Mouse (Mus musculus) monocyte, adult 5-6 weeks (primary cell): ENCODE results near the gene Ung. TPM values are rescaled to one million over a fixed set of nuclear protein-coding genes. Genes with fewer than 3 reads are reported as not detected.

ENCODE experiments used
- ATAC-seq: fragments of 153-309, 156-312 bp; replicated peaks from 2 replicates; pipeline ENCODE4 v1.8.0; 2017; ENCODE audit warnings: mild to moderate bottlenecking; ENCODE audit not compliant: low TSS enrichment, insufficient number of reproducible peaks, severe bottlenecking, poor library complexity, low FRiP score
- total RNA-seq: library from RNA; stranded (forward); fragments of 200-1000, 200-491, 200-594 nt; gene quantifications from 3 replicates; pipeline ENCODE4 v1.2.3, GENCODE M21; 2017

Ung gene
- 1.9 to 4.0 TPM (median 2.7 TPM) in 3 replicates for total RNA-seq

DNA sequence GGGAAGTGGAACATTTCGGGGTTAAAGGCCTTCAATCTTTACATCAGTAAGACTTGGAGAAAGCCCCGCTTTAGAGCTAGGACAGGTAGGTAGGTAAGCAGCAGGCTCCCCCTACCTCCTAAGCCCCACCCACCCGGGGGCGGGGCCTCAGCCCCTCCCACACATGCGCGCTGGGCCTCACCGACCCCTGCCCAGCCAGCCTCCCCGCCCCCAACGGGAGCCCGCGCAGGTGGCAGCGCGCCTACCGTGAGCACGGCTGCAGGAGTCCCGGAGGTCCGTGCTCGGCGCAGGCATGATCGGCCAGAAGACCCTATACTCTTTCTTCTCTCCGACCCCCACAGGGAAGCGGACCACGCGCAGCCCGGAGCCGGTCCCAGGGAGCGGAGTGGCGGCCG lies at the start of gene Ung:
Gene Ung (plus strand): TSS at position 176 of the 395 bp plus-strand sequence.
- no peak for ATAC-seq

DNA sequence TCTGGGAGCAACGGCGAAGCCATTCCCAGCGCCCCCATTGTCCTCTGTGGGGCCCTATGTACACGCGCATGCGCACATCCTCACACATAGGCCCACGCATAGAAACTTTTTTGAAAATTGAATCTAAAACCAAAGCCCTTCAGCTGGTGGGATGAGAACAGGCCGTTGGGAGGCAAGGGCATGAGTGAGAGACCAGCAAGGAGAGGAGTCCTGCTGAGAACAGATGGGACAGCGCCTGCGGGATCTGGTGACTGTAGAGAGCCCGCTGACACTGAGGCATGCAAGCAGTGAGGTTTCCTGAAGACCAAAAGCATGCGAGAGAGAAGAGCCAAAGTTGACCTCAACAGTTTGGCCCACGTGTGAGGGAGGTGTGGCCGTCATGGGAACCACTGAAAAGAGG lies 44.7 kb upstream of the Ung start:
- ATAC-seq, result no peak

GRCm38 (mm10) chr5:114087875-114088480 lies 42.2 kb upstream of the Ung start:
- ATAC-seq, result no peak

- no peak for ATAC-seq
Measured at GRCm38 (mm10) chr5:114090421-114091013, 39.7 kb upstream of the Ung start.

DNA sequence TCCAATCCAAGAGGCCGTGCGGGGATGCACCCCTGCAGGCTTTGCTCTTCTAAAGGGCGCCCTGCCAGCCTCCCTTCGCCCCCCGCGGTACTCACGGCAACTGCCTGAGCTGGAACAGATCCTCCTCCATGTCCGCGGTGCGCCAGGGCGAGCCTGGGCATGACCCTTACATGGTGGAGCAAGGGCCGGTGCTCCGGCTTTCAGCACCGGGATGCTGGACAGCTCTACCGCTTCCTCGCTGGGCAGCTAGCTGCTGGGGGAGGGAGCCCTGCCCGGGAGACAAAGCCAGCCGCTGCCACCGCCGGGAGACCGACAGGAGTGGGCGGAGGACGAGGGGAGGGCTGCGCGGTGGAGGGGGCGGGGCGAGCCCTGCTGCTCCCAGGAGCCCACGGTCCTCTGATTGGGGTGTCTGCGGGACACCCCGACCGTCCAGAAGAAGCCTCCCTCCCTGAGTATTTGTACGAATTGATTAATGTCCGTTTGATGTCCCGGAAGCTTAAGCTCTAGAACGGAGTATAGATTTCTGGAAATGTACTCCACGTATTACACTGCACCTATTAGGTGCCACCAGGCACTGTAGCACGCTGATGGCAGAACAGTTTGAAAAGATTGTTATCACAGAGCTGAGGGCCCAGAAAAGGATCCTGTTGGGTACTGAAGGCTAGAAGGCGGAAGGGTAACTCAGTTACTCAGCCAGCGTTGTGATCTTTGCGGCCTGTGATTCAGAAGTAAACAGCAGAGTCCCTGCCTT lies 39.0 kb upstream of the Ung start, which contains the start of gene Svop:
Gene Svop (minus strand): TSS at position 514 of the 751 bp plus-strand sequence.
- no peak for ATAC-seq

GRCm38 (mm10) chr5:114099709-114100389 lies 30.3 kb upstream of the Ung start:
- peak; percentile 93 for ATAC-seq

GRCm38 (mm10) chr5:114100390-114101099 lies 29.6 kb upstream of the Ung start:
- ATAC-seq, result no peak

DNA sequence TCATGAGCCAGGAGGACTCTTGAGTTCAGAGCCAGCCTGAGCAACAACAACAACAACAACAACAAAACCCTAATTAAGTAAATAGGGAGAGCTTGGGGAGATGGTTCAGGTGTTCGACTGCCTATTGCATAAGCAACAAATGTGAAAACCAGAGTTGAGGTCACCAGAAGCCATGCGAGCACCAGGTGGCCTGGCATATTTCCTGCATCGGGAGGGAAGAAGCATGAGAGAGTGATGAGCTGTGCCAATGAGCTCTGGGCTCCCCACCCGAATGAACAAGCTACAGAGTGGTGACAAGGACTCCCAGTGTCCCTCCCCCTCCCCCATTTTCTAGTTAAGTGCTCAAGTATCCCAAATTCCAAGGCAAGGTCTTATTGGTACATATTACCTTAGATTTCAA lies 28.3 kb upstream of the Ung start:
- no peak for ATAC-seq

DNA sequence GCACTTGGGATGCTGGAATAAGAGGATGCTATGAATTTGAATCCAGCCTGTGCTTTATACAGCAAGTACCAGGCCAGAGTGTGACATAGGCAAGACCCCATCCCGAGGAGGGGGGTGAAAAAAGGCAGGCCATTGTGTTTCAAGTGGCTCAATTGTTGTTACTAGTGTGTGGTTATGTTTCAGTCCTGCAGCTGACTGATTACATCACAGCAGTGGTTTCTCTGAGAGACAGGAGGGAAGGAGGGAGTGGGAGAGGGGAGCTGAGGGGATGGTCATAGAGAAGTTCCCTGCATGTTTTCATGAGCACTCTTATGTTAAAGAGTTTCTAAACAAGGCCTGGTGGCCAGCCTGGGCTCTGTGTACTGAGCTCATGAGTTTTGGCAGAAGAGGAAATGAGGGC lies 27.4 kb upstream of the Ung start:
- no peak for ATAC-seq

- ATAC-seq, result no peak
Measured at GRCm38 (mm10) chr5:114106391-114106935, 23.7 kb upstream of the Ung start.

DNA sequence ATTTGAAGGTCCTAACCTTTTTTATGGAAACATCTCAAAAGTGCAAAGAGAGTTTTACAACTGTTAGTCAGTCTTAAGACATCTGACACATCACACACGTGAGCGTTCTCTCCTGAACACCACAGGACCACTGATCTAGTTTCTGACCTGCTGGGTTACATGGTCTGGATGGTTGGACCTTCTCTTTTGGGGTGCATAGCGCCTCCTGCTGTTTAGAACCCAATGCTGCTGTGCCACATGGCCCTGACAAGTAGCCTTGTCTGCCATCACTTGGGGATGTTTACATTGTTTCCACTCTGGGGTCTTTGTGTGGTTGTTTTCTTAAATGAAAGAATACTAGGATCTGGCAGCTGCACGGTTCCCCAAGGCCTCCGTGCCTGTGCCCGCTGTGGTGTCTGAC lies 16.9 kb upstream of the Ung start:
- ATAC-seq, result no peak

DNA sequence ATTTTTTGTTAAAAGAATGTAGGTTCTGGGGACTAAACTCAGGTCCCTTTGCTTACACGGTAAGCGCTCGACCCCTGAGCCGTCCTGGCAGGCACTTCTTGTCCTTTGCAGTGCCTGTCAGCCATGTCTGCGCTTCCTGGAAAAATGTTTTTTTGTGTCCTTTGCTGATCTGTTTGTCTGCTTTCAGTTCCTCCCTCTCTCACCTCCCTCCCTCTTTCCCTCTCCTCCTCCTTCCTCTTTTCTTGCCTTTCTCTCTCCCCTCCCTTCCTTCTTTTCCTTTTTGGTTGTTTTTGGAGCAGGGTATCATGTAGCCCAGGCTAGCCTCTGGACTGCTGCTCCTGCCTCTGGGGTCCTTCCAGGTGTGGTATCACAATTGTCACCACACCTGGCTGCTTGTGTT lies 15.2 kb upstream of the Ung start:
- no peak for ATAC-seq

DNA sequence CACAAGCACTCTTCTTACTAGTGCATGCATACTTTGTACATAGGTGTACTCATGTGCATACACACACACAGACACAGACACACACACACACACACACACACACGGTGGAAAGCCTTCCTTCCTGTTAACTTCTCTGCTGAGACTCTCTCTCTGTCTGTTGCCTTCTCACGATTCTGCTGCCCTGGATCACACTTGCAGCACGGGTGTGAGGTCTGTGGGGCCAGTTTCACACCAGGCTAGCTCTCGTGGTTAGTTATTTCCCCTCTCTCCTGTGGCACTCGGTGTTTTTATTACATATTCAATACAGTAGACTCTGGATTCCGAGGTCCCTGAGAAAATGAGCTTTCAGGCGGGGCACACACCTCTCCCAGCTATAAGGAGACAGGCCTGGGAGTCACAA lies 13.6 kb upstream of the Ung start:
- ATAC-seq, result peak; percentile 51; the same call in 1 of the 2 replicates

DNA sequence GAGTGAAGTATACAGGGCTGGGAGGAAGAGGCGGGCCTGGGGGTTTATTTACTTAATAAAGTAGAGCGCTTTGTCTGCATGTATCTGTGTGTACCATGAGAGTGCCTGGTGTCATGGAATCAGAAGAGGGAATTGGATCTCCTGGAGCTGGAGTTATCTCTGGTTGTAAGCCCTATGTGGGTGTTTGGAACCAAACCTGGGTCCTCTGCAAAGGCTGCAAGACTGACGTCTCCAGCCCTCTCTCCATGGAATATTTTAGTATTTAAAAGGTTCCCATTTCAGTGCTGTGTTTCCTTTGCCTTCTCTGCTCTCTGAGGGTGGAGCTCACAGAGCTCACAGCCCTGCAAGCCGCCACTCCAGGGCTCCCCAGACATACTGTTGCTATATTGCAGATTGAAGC lies 10.4 kb upstream of the Ung start:
- no peak for ATAC-seq

DNA sequence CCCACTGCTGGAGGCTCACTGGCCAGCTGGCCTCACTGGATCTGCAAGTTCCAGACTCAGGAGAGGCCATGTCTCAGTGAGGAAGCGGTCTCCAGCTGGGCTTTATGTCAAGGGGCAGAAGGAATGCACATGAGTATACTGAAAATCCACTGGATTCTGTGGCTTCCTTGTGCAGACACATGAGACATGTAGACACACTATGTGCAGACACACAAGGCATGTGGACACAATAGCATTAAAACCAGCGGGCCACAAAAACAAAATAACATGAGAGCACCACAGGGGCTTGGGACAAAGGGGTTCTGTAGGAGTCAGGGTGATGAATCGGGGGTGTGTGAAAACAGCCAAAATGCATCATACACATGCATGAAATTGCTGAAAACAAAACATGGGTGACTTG lies 4.2 kb upstream of the Ung start:
- no peak for ATAC-seq

- no peak for ATAC-seq
Measured at GRCm38 (mm10) chr5:114126499-114127244, 3.5 kb upstream of the Ung start.

DNA sequence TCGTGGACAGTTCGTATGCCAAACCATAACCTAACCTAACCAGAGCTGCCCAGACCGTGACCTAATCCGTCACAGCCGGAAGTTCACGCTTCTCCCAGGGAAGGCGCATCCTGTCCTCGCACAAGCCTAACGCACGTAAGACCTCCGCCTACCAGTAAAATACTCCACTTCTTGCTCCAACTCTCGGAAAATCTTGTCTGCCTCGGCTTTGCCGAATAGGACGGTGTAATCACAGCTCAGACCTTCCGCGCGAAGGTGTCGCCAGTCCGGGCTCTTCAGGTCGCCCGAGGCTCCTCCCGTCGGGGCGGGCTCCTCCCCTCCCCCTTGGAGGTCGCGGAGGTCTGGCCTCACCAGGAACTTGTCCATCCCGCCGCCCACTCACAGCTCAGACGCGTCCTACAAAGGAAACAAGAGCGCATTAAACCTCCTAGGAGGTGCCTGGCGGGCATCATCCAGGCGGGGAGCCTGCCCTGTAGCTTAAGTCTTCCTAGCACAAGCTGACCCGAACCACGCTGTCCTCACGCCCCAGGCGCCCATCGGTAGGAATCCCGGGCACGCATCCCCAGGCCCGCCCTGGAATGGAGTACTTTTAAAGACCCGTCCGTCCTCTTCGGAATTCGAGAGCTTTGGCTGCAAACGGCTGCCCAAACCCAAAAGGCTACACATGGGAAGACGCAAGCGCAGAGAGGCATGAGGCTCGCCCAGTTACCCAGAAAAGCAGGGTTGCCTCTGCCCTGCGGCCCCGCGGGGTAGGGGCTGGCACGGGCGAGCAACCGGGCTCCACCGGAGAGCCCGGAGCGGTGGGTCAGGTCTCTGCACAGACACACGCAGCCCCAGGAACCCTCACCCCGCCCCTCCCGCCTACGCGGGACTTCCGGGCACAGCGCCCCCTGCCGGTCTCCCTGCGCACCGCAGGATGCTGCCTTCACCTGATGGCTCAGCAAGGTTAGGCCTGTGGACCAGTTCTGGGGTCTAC lies 2.5 kb upstream of the Ung start, which contains the start of gene Alkbh2:
Gene Alkbh2 (minus strand): TSS at position 845 of the 976 bp plus-strand sequence.
- ATAC-seq, result 0 out of 2 replicates have a peak, but pooled peaks have one; percentile 38
